Mouse (Mus musculus): Measurements from ENCODE around the gene Pramel3.
"Not testable (repeated sequence)": the region's sequence is repeated elsewhere in the genome, so short reads cannot be mapped to it uniquely, and the experiment has no call there.

The Pramel3 gene

DNA sequence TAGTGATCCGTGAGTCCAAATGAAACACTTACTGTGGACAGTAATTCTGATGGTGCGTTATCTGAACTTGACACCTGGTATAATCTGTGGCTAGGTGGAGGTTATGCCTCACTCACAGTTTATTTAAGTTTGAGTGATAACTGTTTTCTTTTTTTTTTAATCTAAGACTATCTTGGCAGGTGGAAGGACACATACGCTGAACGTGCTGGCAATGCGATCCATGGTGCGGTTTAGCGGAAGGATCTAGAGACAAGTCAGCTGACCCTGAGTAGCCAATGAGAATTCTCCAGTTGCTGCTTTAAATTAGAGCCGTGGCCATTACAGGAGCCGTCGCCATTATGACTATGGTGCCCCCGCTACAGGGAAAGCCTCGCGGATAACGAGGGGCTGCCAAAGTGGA, at the start of gene Pramel3:
Gene Pramel3, plus strand, starts transcription at position 301 of the 400 bp plus-strand sequence.
- not testable (repeated sequence) for TF ChIP-seq GATA4 (IDR thresholded peaks at IDR 0.05; ENCODE audit: insufficient replicate concordance, low read length)

All from liver, adult (tissue).